Mouse (Mus musculus): ENCODE data around the gene Olfr1160.

DNA sequence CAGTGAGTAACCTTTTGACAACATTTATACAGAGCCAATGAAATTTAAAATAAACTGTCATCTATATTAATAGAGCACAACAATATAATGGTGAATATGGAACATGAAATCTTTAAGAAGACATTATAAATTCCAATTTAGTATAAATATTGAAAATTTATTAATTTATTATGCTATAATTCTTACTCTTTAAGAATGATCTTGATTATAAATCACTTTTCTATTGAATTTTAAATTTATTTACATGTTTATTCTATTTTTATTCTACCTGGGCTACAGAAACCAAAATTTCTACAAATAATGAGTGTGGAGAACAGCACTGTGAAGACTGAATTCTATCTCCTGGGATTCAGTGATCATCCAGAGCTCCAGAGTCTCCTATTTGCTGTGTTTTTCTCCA lies 18.3 kb downstream of the Olfr1160 start, which contains the start of gene Olfr1158:
- TF ChIP-seq TAL1 (IDR thresholded peaks at IDR 0.05; ENCODE audit: low read length) (no peak), GATA1 (IDR thresholded peaks at IDR 0.05; ENCODE audit: low read length) (no peak)
